Mouse (Mus musculus): ENCODE data around the gene Synpr. TPM values are rescaled to one million over a fixed set of nuclear protein-coding genes. Genes with fewer than 3 reads are reported as not detected.

The Synpr gene
- polyA plus RNA-seq, 1 experiment from 2014 or later: 7.7 TPM

DNA sequence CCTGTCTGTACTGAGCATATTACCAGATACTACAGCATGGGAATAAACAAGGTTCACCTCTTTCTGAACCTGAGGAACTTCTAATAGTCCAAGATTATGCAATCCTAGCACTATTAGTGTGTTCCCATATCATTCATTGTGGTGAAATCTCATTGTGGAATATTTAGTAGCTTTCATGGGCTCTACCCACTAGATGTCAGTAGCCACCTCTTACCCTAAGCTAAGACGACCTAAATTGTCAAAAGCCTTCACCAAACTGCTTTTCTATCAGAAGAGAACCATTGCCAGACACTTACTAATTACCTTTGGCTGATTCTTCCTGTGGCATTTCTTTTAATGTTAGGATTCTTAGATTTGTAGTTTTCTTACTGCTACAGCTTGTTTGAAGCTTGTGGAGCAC, 174.8 kb downstream of the Synpr start:
- Histone ChIP-seq H3K4me1 (ENCODE audit: control insufficient read depth, insufficient read depth, low read length) (no peaks in the 10 kb centered on the region), H3K27me3 (ENCODE audit: control insufficient read depth, insufficient read depth, low read length) (no peaks in the 10 kb centered on the region), H3K4me3 (ENCODE audit: low read depth, low read length) (no peak overlapping the region), H3K9ac (ENCODE audit: low read length) (no peak overlapping the region), H3K36me3 (ENCODE audit: control insufficient read depth, insufficient read depth, low read length) (no peaks in the 10 kb centered on the region), H3K4me2 (no peak overlapping the region), H3K9me3 (ENCODE audit: control insufficient read depth, low read length) (no peaks in the 10 kb centered on the region), H3K27ac (ENCODE audit: low read depth, low read length) (no peak overlapping the region)
- no peak for DNase-seq (ENCODE audit: low spot score, missing footprints)
- 15% methylated on average over 1 of the region's 1 CpGs for WGBS
- ATAC-seq (ENCODE audit: low FRiP score): no peak

GRCm38 (mm10) chr14:13469211-13469610, 184.6 kb downstream of the Synpr start:
- Histone ChIP-seq H3K27ac (ENCODE audit: low read depth, low read length) (no peak overlapping the region), H3K4me2 (no peak overlapping the region), H3K9me3 (ENCODE audit: control insufficient read depth, low read length) (no peaks in the 10 kb centered on the region), H3K36me3 (ENCODE audit: control insufficient read depth, insufficient read depth, low read length) (no peaks in the 10 kb centered on the region), H3K9ac (ENCODE audit: low read length) (no peak overlapping the region), H3K4me1 (ENCODE audit: control insufficient read depth, insufficient read depth, low read length) (no peaks in the 10 kb centered on the region), H3K4me3 (ENCODE audit: low read depth, low read length) (no peak overlapping the region), H3K27me3 (ENCODE audit: control insufficient read depth, insufficient read depth, low read length) (no peaks in the 10 kb centered on the region)
- WGBS: 79% methylated on average over 2 of the region's 2 CpGs
- DNase-seq (ENCODE audit: low spot score, missing footprints): no peak
- no peak for ATAC-seq (ENCODE audit: low FRiP score)

GRCm38 (mm10) chr14:13477821-13478220, 193.2 kb downstream of the Synpr start:
- Histone ChIP-seq H3K27ac (ENCODE audit: low read depth, low read length) (no peak overlapping the region), H3K9ac (ENCODE audit: low read length) (no peak overlapping the region), H3K4me1 (ENCODE audit: control insufficient read depth, insufficient read depth, low read length) (no peaks in the 10 kb centered on the region), H3K27me3 (ENCODE audit: control insufficient read depth, insufficient read depth, low read length) (no peaks in the 10 kb centered on the region), H3K4me2 (no peak overlapping the region), H3K4me3 (ENCODE audit: low read depth, low read length) (no peak overlapping the region), H3K36me3 (ENCODE audit: control insufficient read depth, insufficient read depth, low read length) (no peaks in the 10 kb centered on the region), H3K9me3 (ENCODE audit: control insufficient read depth, low read length) (no peaks in the 10 kb centered on the region)
- no peak for ATAC-seq (ENCODE audit: low FRiP score)
- WGBS: 71% methylated on average over 1 of the region's 1 CpGs
- no peak for DNase-seq (ENCODE audit: low spot score, missing footprints)

- ATAC-seq (ENCODE audit: low FRiP score) (no peak), DNase-seq (ENCODE audit: low spot score, missing footprints) (no peak)
- H3K4me2 ChIP-seq: no peak overlapping the region
- no peaks in the 10 kb centered on the region for H3K9me3 ChIP-seq (ENCODE audit: control insufficient read depth, low read length)
- no peaks in the 10 kb centered on the region for H3K27me3 ChIP-seq (ENCODE audit: control insufficient read depth, insufficient read depth, low read length)
- H3K36me3 ChIP-seq (ENCODE audit: control insufficient read depth, insufficient read depth, low read length): no peaks in the 10 kb centered on the region
- no peak overlapping the region for H3K27ac ChIP-seq (ENCODE audit: low read depth, low read length)
- H3K4me1 ChIP-seq (ENCODE audit: control insufficient read depth, insufficient read depth, low read length): no peaks in the 10 kb centered on the region
- no peak overlapping the region for H3K9ac ChIP-seq (ENCODE audit: low read length)
- WGBS: 63% methylated on average over 5 of the region's 5 CpGs
- no peak overlapping the region for H3K4me3 ChIP-seq (ENCODE audit: low read depth, low read length)
Observed at GRCm38 (mm10) chr14:13505355-13505754, 220.8 kb downstream of the Synpr start.

GRCm38 (mm10) chr14:13518608-13519139, 234.1 kb downstream of the Synpr start:
- no peaks in the 10 kb centered on the region for H3K27me3 ChIP-seq (ENCODE audit: control insufficient read depth, insufficient read depth, low read length)
- DNase-seq (ENCODE audit: low spot score, missing footprints) (no peak), ATAC-seq (ENCODE audit: low FRiP score) (no peak)
- no peak overlapping the region for H3K9ac ChIP-seq (ENCODE audit: low read length)
- no peaks in the 10 kb centered on the region for H3K9me3 ChIP-seq (ENCODE audit: control insufficient read depth, low read length)
- no peak overlapping the region for H3K4me2 ChIP-seq
- H3K4me1 ChIP-seq (ENCODE audit: control insufficient read depth, insufficient read depth, low read length): no peaks in the 10 kb centered on the region
- 92% methylated on average over 5 of the region's 5 CpGs for WGBS
- no peak overlapping the region for H3K4me3 ChIP-seq (ENCODE audit: low read depth, low read length)
- no peaks in the 10 kb centered on the region for H3K36me3 ChIP-seq (ENCODE audit: control insufficient read depth, insufficient read depth, low read length)
- H3K27ac ChIP-seq (ENCODE audit: low read depth, low read length): no peak overlapping the region

DNA sequence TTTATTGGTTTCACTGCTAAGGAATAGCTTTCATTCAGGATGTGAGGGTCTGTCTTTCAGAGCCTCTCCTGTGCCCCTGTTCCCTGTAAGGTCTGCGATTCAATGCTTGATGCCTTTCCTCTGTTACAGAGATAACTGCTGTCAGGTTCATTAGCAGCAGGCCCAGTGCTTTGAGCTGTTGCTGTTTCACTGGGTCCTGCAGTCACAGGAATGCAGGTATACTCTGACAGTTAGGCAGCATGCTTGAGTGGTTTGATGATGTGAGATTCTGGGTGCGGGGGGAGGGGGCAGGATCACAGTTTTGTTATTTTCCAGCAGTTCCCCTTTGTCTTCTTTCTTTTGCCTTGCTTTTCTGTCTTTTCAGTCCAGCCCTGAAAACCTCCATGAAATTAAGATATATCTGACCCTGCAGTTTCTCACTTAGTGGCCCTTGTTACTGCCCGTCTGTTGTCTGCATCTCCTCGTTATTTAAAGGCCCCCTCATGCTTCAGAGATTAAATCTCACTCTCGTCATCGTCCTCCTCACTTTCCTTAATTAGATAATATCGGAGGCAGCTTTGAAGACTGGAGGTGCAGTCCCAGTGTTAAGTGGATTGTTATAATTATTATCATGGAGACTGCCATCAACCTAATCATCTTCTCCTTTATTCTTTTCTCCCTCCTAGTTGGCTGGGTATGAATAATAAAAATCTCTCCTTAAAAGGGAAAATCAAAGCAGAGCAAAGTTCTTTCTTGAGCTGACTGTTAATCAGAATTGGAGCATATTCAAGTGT, 234.8 kb downstream of the Synpr start:
- ATAC-seq (ENCODE audit: low FRiP score) (no peak), DNase-seq (ENCODE audit: low spot score, missing footprints) (no peak)
- H3K27me3 ChIP-seq (ENCODE audit: control insufficient read depth, insufficient read depth, low read length): no peaks in the 10 kb centered on the region
- H3K36me3 ChIP-seq (ENCODE audit: control insufficient read depth, insufficient read depth, low read length): no peaks in the 10 kb centered on the region
- H3K9ac ChIP-seq (ENCODE audit: low read length): no peak overlapping the region
- H3K4me3 ChIP-seq (ENCODE audit: low read depth, low read length): no peak overlapping the region
- H3K27ac ChIP-seq (ENCODE audit: low read depth, low read length): no peak overlapping the region
- H3K4me2 ChIP-seq: no peak overlapping the region
- no peaks in the 10 kb centered on the region for H3K9me3 ChIP-seq (ENCODE audit: control insufficient read depth, low read length)
- no peaks in the 10 kb centered on the region for H3K4me1 ChIP-seq (ENCODE audit: control insufficient read depth, insufficient read depth, low read length)
- 53% methylated on average over 7 of the region's 7 CpGs for WGBS

GRCm38 (mm10) chr14:13547746-13548145, 263.2 kb downstream of the Synpr start:
- Histone ChIP-seq H3K4me3 (ENCODE audit: low read depth, low read length) (no peak overlapping the region), H3K9ac (ENCODE audit: low read length) (no peak overlapping the region), H3K36me3 (ENCODE audit: control insufficient read depth, insufficient read depth, low read length) (no peaks in the 10 kb centered on the region), H3K4me2 (no peak overlapping the region), H3K27me3 (ENCODE audit: control insufficient read depth, insufficient read depth, low read length) (no peaks in the 10 kb centered on the region), H3K4me1 (ENCODE audit: control insufficient read depth, insufficient read depth, low read length) (no peaks in the 10 kb centered on the region), H3K27ac (ENCODE audit: low read depth, low read length) (no peak overlapping the region), H3K9me3 (ENCODE audit: control insufficient read depth, low read length) (no peaks in the 10 kb centered on the region)
- no peak for DNase-seq (ENCODE audit: low spot score, missing footprints)
- no peak for ATAC-seq (ENCODE audit: low FRiP score)
- 62% methylated on average over 2 of the region's 2 CpGs for WGBS

DNA sequence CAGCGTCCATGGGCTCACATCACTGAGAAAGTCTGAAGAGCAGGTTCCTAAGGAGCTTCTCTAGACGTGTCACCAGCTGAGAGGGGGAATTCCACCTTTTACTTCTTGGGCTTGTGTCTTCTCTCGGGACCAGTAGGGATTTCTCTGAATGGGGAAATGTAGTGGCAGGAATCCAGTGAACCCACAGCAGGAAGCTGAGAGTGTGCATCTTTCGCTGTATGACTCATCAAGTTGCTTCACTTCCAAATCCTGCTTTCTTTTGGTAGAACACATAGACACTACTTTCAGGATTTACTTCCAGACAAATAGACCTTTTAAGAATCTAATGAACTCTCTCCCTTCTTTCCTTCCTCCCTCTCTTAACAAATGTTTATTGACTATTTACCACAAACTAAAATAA, 266.6 kb downstream of the Synpr start:
- no peak for ATAC-seq (ENCODE audit: low FRiP score)
- DNase-seq (ENCODE audit: low spot score, missing footprints): no peak
- Histone ChIP-seq H3K4me1 (ENCODE audit: control insufficient read depth, insufficient read depth, low read length) (no peaks in the 10 kb centered on the region), H3K36me3 (ENCODE audit: control insufficient read depth, insufficient read depth, low read length) (no peaks in the 10 kb centered on the region), H3K9ac (ENCODE audit: low read length) (no peak overlapping the region), H3K4me3 (ENCODE audit: low read depth, low read length) (no peak overlapping the region), H3K27ac (ENCODE audit: low read depth, low read length) (no peak overlapping the region), H3K27me3 (ENCODE audit: control insufficient read depth, insufficient read depth, low read length) (no peaks in the 10 kb centered on the region), H3K4me2 (no peak overlapping the region), H3K9me3 (ENCODE audit: control insufficient read depth, low read length) (no peaks in the 10 kb centered on the region)
- WGBS: 85% methylated on average over 4 of the region's 4 CpGs

DNA sequence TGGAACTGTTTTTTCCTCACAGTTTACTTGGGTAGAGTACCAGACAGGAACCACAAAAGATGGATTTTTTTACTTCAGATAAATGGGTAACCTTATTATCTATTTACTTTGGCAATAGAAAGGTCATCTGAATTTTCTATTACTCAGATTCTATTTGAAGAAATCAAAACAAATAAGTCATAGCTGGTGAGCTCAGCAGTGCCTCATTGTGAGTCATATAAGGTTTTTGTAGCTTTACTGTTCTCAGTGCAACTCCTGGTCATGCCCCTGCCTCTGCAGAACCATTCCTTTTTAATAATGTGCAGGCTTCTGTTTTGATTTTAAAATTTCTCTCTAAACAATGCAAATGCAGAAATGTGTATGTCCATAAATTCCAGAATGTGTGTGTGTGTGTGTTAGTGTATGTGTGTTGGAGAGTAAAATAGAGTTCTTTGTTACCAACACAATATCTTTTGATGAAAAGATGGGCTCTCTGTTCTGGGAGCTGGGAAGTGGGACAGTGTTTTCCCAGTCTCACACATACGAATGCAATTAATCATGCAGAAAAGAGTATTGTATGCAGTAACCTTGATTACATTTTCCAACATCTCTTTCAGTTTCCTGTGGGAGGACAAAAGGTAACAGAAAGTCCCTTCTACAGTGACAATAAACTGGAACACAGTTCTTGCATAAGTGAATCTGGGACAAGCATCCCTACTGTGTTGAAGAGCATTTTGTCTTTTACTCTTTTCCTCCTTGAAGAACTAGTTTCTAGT, 269.2 kb downstream of the Synpr start:
- no peaks in the 10 kb centered on the region for H3K27me3 ChIP-seq (ENCODE audit: control insufficient read depth, insufficient read depth, low read length)
- H3K4me3 ChIP-seq (ENCODE audit: low read depth, low read length): no peak overlapping the region
- H3K36me3 ChIP-seq (ENCODE audit: control insufficient read depth, insufficient read depth, low read length): no peaks in the 10 kb centered on the region
- H3K9ac ChIP-seq (ENCODE audit: low read length): no peak overlapping the region
- H3K9me3 ChIP-seq (ENCODE audit: control insufficient read depth, low read length): no peaks in the 10 kb centered on the region
- H3K4me2 ChIP-seq: no peak overlapping the region
- WGBS: 44% methylated on average over 1 of the region's 1 CpGs
- no peaks in the 10 kb centered on the region for H3K4me1 ChIP-seq (ENCODE audit: control insufficient read depth, insufficient read depth, low read length)
- ATAC-seq (ENCODE audit: low FRiP score) (no peak), DNase-seq (ENCODE audit: low spot score, missing footprints) (no peak)
- no peak overlapping the region for H3K27ac ChIP-seq (ENCODE audit: low read depth, low read length)

Measured in midbrain, embryonic 11.5 days (tissue).